Mouse (Mus musculus) kidney, embryonic 16.5 days (tissue): ENCODE results near the gene Jade2. TPM values are rescaled to one million over a fixed set of nuclear protein-coding genes. Genes with fewer than 3 reads are reported as not detected.

Experiments
- ATAC-seq: fragments of 200-750 bp; cut with Nextera tagmentation; 2 replicates; pipeline ENCODE4 v1.8.0; 2017; ENCODE audit warnings: moderate TSS enrichment; ENCODE audit not compliant: low FRiP score, low TSS enrichment
- H3K27ac ChIP-seq: fragments of 300-500 bp; sonication (generic); 2 replicates; pipeline ENCODE4 v1.5.1; 2014; ENCODE audit warnings: low read length
- H3K27me3 ChIP-seq: fragments of 300-500 bp; sonication (generic); 2 replicates; pipeline ENCODE4 v1.6.1; 2014; ENCODE audit warnings: low read length, control low read depth, mixed read lengths; ENCODE audit not compliant: insufficient read depth
- H3K36me3 ChIP-seq: fragments of 300-500 bp; sonication (generic); 2 replicates; pipeline ENCODE4 v1.6.1; 2014; ENCODE audit warnings: low read length, control low read depth, mixed read lengths; ENCODE audit not compliant: insufficient read depth
- H3K4me1 ChIP-seq: fragments of 300-500 bp; sonication (generic); 2 replicates; pipeline ENCODE4 v1.6.1; 2014; ENCODE audit warnings: low read length, control low read depth, mixed read lengths; ENCODE audit not compliant: insufficient read depth
- H3K4me2 ChIP-seq: fragments of 300-500 bp; sonication (generic); replicated peaks from 2 replicates; pipeline ENCODE4 v1.6.1; 2014; ENCODE audit warnings: low read depth, low read length
- H3K4me3 ChIP-seq: fragments of 300-500 bp; sonication (generic); 2 replicates; pipeline ENCODE4 v1.5.1; 2014; ENCODE audit warnings: mild to moderate bottlenecking, low read length
- H3K9ac ChIP-seq: fragments of 300-500 bp; sonication (generic); replicated peaks from 2 replicates; pipeline ENCODE4 v1.6.1; 2014; ENCODE audit warnings: low read length
- H3K9me3 ChIP-seq: fragments of 300-500 bp; sonication (generic); 2 replicates; pipeline ENCODE4 v1.6.1; 2016; ENCODE audit warnings: low read length, control low read depth
- WGBS: fragments of 180-500 bp; shearing (Covaris S2); extraction: QIAGEN DNeasy Blood & Tissue Kit; methylation state at CpG from one replicate; pipeline ENCODE4 v1.1.7; 2014; 5-methylcytosine and 5-hydroxymethylcytosine counted together
- polyA plus RNA-seq: library from polyadenylated mRNA; unstranded; fragments of >200 nt; fragmentation: Nextera tagmentation; extraction: Ambion mirVana; gene quantifications from 2 replicates; pipeline ENCODE4 v1.2.1, GENCODE M21; 2015

The Jade2 gene
- polyA plus RNA-seq, 1 experiment from 2014 or later, result 0.87 TPM

GRCm38 (mm10) chr11:51858528-51859051 is 1.1 kb upstream of the Jade2 start:
- peak; percentile 32 for ATAC-seq
- WGBS, result under 1% methylated on average over 26 of the region's 28 CpGs

GRCm38 (mm10) chr11:51857818-51858527 is 520 bp upstream of the Jade2 start:
- Histone ChIP-seq H3K27me3 (peaks cover 16% of the 10 kb centered on the region), H3K4me1 (peaks cover 22% of the 10 kb centered on the region), H3K4me2 (peak overlapping the region; percentile 97), H3K36me3 (no peaks in the 10 kb centered on the region), H3K9ac (peak overlapping the region; percentile 76), H3K9me3 (no peaks in the 10 kb centered on the region), H3K4me3 (peak overlapping the region; percentile 71), H3K27ac (peak overlapping the region; percentile 17; the same call in 1 of the 2 replicates)
- ATAC-seq, result 0 out of 2 replicates have a peak, but pooled peaks have one; percentile 47
- WGBS, result 1% methylated on average over 49 of the region's 52 CpGs

More at GRCm38 (mm10) chr11:51858528-51859051, 1.1 kb upstream of the Jade2 start:
- Histone ChIP-seq H3K9ac (peak overlapping the region; percentile 76), H3K36me3 (no peaks in the 10 kb centered on the region), H3K4me1 (peaks cover 20% of the 10 kb centered on the region), H3K4me2 (peak overlapping the region; percentile 97), H3K27me3 (peaks cover 10% of the 10 kb centered on the region), H3K27ac (peak overlapping the region; percentile 27; the same call in 1 of the 2 replicates), H3K4me3 (peak overlapping the region; percentile 71), H3K9me3 (no peaks in the 10 kb centered on the region)

- peak overlapping the region; percentile 76 for H3K9ac ChIP-seq
- WGBS, result under 1% methylated on average over 41 of the region's 41 CpGs
- peak; percentile 13; the same call in 1 of the 2 replicates for ATAC-seq
- peak overlapping the region; percentile 79; the same call in 1 of the 2 replicates for H3K27ac ChIP-seq
- H3K4me1 ChIP-seq, result peaks cover 28% of the 10 kb centered on the region
- peaks cover 18% of the 10 kb centered on the region for H3K27me3 ChIP-seq
- H3K36me3 ChIP-seq, result no peaks in the 10 kb centered on the region
- H3K4me2 ChIP-seq, result peak overlapping the region; percentile 97
- peak overlapping the region; percentile 71 for H3K4me3 ChIP-seq
- no peaks in the 10 kb centered on the region for H3K9me3 ChIP-seq
These were observed 805 bp downstream of the Jade2 start for GRCm38 (mm10) chr11:51856616-51857080.

- Histone ChIP-seq H3K4me2 (peak overlapping the region; percentile 97), H3K27me3 (peaks cover 18% of the 10 kb centered on the region), H3K36me3 (no peaks in the 10 kb centered on the region), H3K9ac (peak overlapping the region; percentile 76), H3K4me1 (peaks cover 28% of the 10 kb centered on the region), H3K4me3 (peak overlapping the region; percentile 71), H3K27ac (peak overlapping the region; percentile 79), H3K9me3 (no peaks in the 10 kb centered on the region)
- ATAC-seq, result peak; percentile 64
- under 1% methylated on average over 46 of the region's 47 CpGs for WGBS
These were observed 1.4 kb downstream of the Jade2 start for GRCm38 (mm10) chr11:51855818-51856615.

- H3K9ac ChIP-seq, result peak overlapping the region; percentile 76
- no peaks in the 10 kb centered on the region for H3K36me3 ChIP-seq
- H3K27me3 ChIP-seq, result peaks cover 18% of the 10 kb centered on the region
- ATAC-seq, result peak; percentile 74
- H3K27ac ChIP-seq, result peak overlapping the region; percentile 77; the same call in 1 of the 2 replicates
- WGBS, result 4% methylated on average over 27 of the region's 42 CpGs
- peak overlapping the region; percentile 71 for H3K4me3 ChIP-seq
- H3K9me3 ChIP-seq, result no peaks in the 10 kb centered on the region
- H3K4me2 ChIP-seq, result peak overlapping the region; percentile 97
- peaks cover 28% of the 10 kb centered on the region for H3K4me1 ChIP-seq
These were observed 2.3 kb downstream of the Jade2 start for GRCm38 (mm10) chr11:51854981-51855817.

- WGBS, result 36% methylated on average over 5 of the region's 5 CpGs
- H3K27me3 ChIP-seq, result peaks cover 19% of the 10 kb centered on the region
These were observed 4.9 kb downstream of the Jade2 start for GRCm38 (mm10) chr11:51852595-51852994.

GRCm38 (mm10) chr11:51852091-51852521 is 5.3 kb downstream of the Jade2 start:
- peaks cover 19% of the 10 kb centered on the region for H3K27me3 ChIP-seq
- no peak overlapping the region for H3K4me3 ChIP-seq
- no peaks in the 10 kb centered on the region for H3K36me3 ChIP-seq
- no peak overlapping the region for H3K27ac ChIP-seq
- H3K4me1 ChIP-seq, result peaks cover 20% of the 10 kb centered on the region
- H3K9me3 ChIP-seq, result no peaks in the 10 kb centered on the region
- no peak overlapping the region for H3K4me2 ChIP-seq
- no peak overlapping the region for H3K9ac ChIP-seq
- ATAC-seq, result 0 out of 2 replicates have a peak, but pooled peaks have one; percentile 24
- 56% methylated on average over 7 of the region's 7 CpGs for WGBS

More at GRCm38 (mm10) chr11:51852595-51852994, 4.9 kb downstream of the Jade2 start:
- H3K4me2 ChIP-seq, result no peak overlapping the region
- H3K9ac ChIP-seq, result no peak overlapping the region
- H3K9me3 ChIP-seq, result no peaks in the 10 kb centered on the region
- ATAC-seq, result no peak
- H3K4me3 ChIP-seq, result no peak overlapping the region
- peaks cover 20% of the 10 kb centered on the region for H3K4me1 ChIP-seq
- H3K27ac ChIP-seq, result no peak overlapping the region
- H3K36me3 ChIP-seq, result no peaks in the 10 kb centered on the region

- no peaks in the 10 kb centered on the region for H3K9me3 ChIP-seq
- no peak overlapping the region for H3K4me3 ChIP-seq
- H3K27me3 ChIP-seq, result peaks cover 19% of the 10 kb centered on the region
- peaks cover 18% of the 10 kb centered on the region for H3K4me1 ChIP-seq
- no peak overlapping the region for H3K27ac ChIP-seq
- H3K4me2 ChIP-seq, result no peak overlapping the region
- H3K36me3 ChIP-seq, result no peaks in the 10 kb centered on the region
- WGBS, result 77% methylated on average over 11 of the region's 11 CpGs
- H3K9ac ChIP-seq, result no peak overlapping the region
- no peak for ATAC-seq
These were observed 6.6 kb downstream of the Jade2 start for GRCm38 (mm10) chr11:51850741-51851330.
